Mouse (Mus musculus) embryonic facial prominence, embryonic 15.5 days (tissue): ENCODE measurements around the gene Mvb12a. TPM values are rescaled to one million over a fixed set of nuclear protein-coding genes. Genes with fewer than 3 reads are reported as not detected.
"Not testable (repeated sequence)": the region's sequence is repeated elsewhere in the genome, so short reads cannot be mapped to it uniquely, and the experiment has no call there.

Experiments used
- ATAC-seq: fragments of 200-750 bp; cut with Nextera tagmentation; 2 replicates; pipeline ENCODE4 v1.8.0; 2017; ENCODE audit warnings: low read depth, moderate TSS enrichment; ENCODE audit not compliant: insufficient number of reproducible peaks, low FRiP score, low TSS enrichment
- H3K27ac ChIP-seq: fragments of 300-500 bp; sonication (generic); replicated peaks from 2 replicates; pipeline ENCODE4 v1.5.1; 2015; ENCODE audit warnings: mild to moderate bottlenecking, inconsistent platforms
- H3K27me3 ChIP-seq: fragments of 300-500 bp; sonication (generic); 2 replicates; pipeline ENCODE4 v1.6.1; 2015; ENCODE audit warnings: inconsistent platforms
- H3K36me3 ChIP-seq: fragments of 300-500 bp; sonication (generic); 2 replicates; pipeline ENCODE4 v1.6.1; 2015; ENCODE audit warnings: mild to moderate bottlenecking, inconsistent platforms
- H3K4me1 ChIP-seq: fragments of 300-500 bp; sonication (generic); 2 replicates; pipeline ENCODE4 v1.6.1; 2015; ENCODE audit warnings: inconsistent platforms
- H3K4me2 ChIP-seq: fragments of 300-500 bp; sonication (generic); replicated peaks from 2 replicates; pipeline ENCODE4 v1.6.1; 2015; ENCODE audit warnings: mild to moderate bottlenecking, inconsistent platforms
- H3K4me3 ChIP-seq: fragments of 300-500 bp; sonication (generic); replicated peaks from 2 replicates; pipeline ENCODE4 v1.5.1; 2015; ENCODE audit warnings: mild to moderate bottlenecking, inconsistent platforms
- H3K9ac ChIP-seq: fragments of 300-500 bp; sonication (generic); 2 replicates; pipeline ENCODE4 v1.6.1; 2015; ENCODE audit warnings: inconsistent platforms
- H3K9me3 ChIP-seq: fragments of 300-500 bp; sonication (generic); replicated peaks from 2 replicates; pipeline ENCODE4 v1.6.1; 2016; ENCODE audit warnings: inconsistent platforms
- WGBS: fragments of 180-500 bp; shearing (Covaris S2); methylation state at CpG from one replicate; pipeline ENCODE4 v1.1.7; 2015; 5-methylcytosine and 5-hydroxymethylcytosine counted together
- polyA plus RNA-seq: library from polyadenylated mRNA; unstranded; fragments of >200 nt; fragmentation: Nextera tagmentation; extraction: Ambion mirVana; gene quantifications from 2 replicates; pipeline ENCODE4 v1.2.1, GENCODE M21; 2015

Gene Mvb12a
- polyA plus RNA-seq, 1 experiment from 2014 or later, result 92.9 TPM

- peaks cover 53% of the 10 kb centered on the region for H3K27me3 ChIP-seq
- peak; percentile 70 for ATAC-seq
- H3K9ac ChIP-seq, result peak overlapping the region; percentile 21
- peak overlapping the region; percentile 46 for H3K4me3 ChIP-seq
- peak overlapping the region; percentile 75 for H3K4me2 ChIP-seq
- peaks cover 14% of the 10 kb centered on the region for H3K4me1 ChIP-seq
- H3K9me3 ChIP-seq, result no peaks in the 10 kb centered on the region
- H3K27ac ChIP-seq, result no peak overlapping the region
- H3K36me3 ChIP-seq, result no peaks in the 10 kb centered on the region
- under 1% methylated on average over 61 of the region's 61 CpGs for WGBS
Measured at GRCm38 (mm10) chr8:71507589-71508104, 35.1 kb upstream of the Mvb12a start.

- Histone ChIP-seq H3K4me1 (peaks cover 14% of the 10 kb centered on the region), H3K27ac (no peak overlapping the region), H3K4me2 (no peak overlapping the region), H3K4me3 (no peak overlapping the region), H3K9ac (no peak overlapping the region), H3K9me3 (no peaks in the 10 kb centered on the region), H3K27me3 (peaks cover 53% of the 10 kb centered on the region), H3K36me3 (no peaks in the 10 kb centered on the region)
- no peak for ATAC-seq
- 41% methylated on average over 2 of the region's 2 CpGs for WGBS
Measured at GRCm38 (mm10) chr8:71509316-71509715, 33.4 kb upstream of the Mvb12a start.

- no peaks in the 10 kb centered on the region for H3K36me3 ChIP-seq
- peaks cover 14% of the 10 kb centered on the region for H3K4me1 ChIP-seq
- no peak for ATAC-seq
- H3K9ac ChIP-seq, result no peak within 1 kb of the TSS
- 0 out of 2 replicates have a peak within 1 kb of the TSS, but pooled peaks have one; percentile 8 for H3K4me3 ChIP-seq
- no peaks in the 10 kb centered on the region for H3K9me3 ChIP-seq
- no peak within 1 kb of the TSS for H3K4me2 ChIP-seq
- no peak within 1 kb of the TSS for H3K27ac ChIP-seq
- WGBS, result 60% methylated on average over 14 of the region's 14 CpGs
- peaks cover 38% of the 10 kb centered on the region for H3K27me3 ChIP-seq
Measured at GRCm38 (mm10) chr8:71511644-71512043, 31.1 kb upstream of the Mvb12a start, which contains the start of gene Plvap. Gene Plvap, minus strand, starts transcription at chr8:71511752.

GRCm38 (mm10) chr8:71513018-71513754 is 29.5 kb upstream of the Mvb12a start:
- H3K4me2 ChIP-seq, result no peak overlapping the region
- peak; percentile 31; the same call in 1 of the 2 replicates for ATAC-seq
- H3K27ac ChIP-seq, result no peak overlapping the region
- WGBS, result 65% methylated on average over 15 of the region's 15 CpGs
- H3K4me3 ChIP-seq, result no peak overlapping the region
- H3K9ac ChIP-seq, result no peak overlapping the region
- no peaks in the 10 kb centered on the region for H3K9me3 ChIP-seq
- peaks cover 23% of the 10 kb centered on the region for H3K27me3 ChIP-seq
- H3K4me1 ChIP-seq, result peaks cover 3% of the 10 kb centered on the region
- no peaks in the 10 kb centered on the region for H3K36me3 ChIP-seq

- Histone ChIP-seq H3K4me3 (no peak overlapping the region), H3K27ac (no peak overlapping the region), H3K9me3 (no peaks in the 10 kb centered on the region), H3K9ac (no peak overlapping the region), H3K4me1 (no peaks in the 10 kb centered on the region), H3K36me3 (no peaks in the 10 kb centered on the region), H3K4me2 (no peak overlapping the region), H3K27me3 (peaks cover 7% of the 10 kb centered on the region; the same call in 1 of the 2 replicates)
- WGBS, result 67% methylated on average over 5 of the region's 5 CpGs
- ATAC-seq, result no peak
Measured at GRCm38 (mm10) chr8:71515043-71515442, 27.7 kb upstream of the Mvb12a start.

- no peak overlapping the region for H3K4me3 ChIP-seq
- no peaks in the 10 kb centered on the region for H3K9me3 ChIP-seq
- H3K4me1 ChIP-seq, result peaks cover 7% of the 10 kb centered on the region; the same call in 1 of the 2 replicates
- WGBS, result 4% methylated on average over 6 of the region's 6 CpGs
- no peak overlapping the region for H3K27ac ChIP-seq
- ATAC-seq, result no peak
- no peaks in the 10 kb centered on the region for H3K36me3 ChIP-seq
- H3K27me3 ChIP-seq, result peaks cover 5% of the 10 kb centered on the region; the same call in 1 of the 2 replicates
- H3K9ac ChIP-seq, result no peak overlapping the region
- no peak overlapping the region for H3K4me2 ChIP-seq
Measured at GRCm38 (mm10) chr8:71516786-71517185, 25.9 kb upstream of the Mvb12a start.

- not testable (repeated sequence) for H3K4me3 ChIP-seq, H3K36me3 ChIP-seq, H3K9me3 ChIP-seq, H3K27ac ChIP-seq, H3K4me2 ChIP-seq, H3K9ac ChIP-seq, ATAC-seq
- WGBS, result 42% methylated on average over 10 of the region's 10 CpGs
- Histone ChIP-seq H3K4me1 (peaks cover 11% of the 10 kb centered on the region; the same call in 1 of the 2 replicates), H3K27me3 (peaks cover 11% of the 10 kb centered on the region; the same call in 1 of the 2 replicates)
Measured at GRCm38 (mm10) chr8:71519037-71519825, 23.5 kb upstream of the Mvb12a start.

GRCm38 (mm10) chr8:71521634-71522033 is 21.1 kb upstream of the Mvb12a start:
- H3K9me3 ChIP-seq, result no peaks in the 10 kb centered on the region
- no peak overlapping the region for H3K27ac ChIP-seq
- ATAC-seq, result peak; percentile 80
- H3K4me3 ChIP-seq, result 0 out of 2 replicates have a peak overlapping the region, but pooled peaks have one; percentile 12
- peaks cover 17% of the 10 kb centered on the region; the same call in 1 of the 2 replicates for H3K4me1 ChIP-seq
- H3K36me3 ChIP-seq, result no peaks in the 10 kb centered on the region
- peak overlapping the region; percentile 28 for H3K4me2 ChIP-seq
- peaks cover 33% of the 10 kb centered on the region for H3K27me3 ChIP-seq
- WGBS, result 3% methylated on average over 17 of the region's 17 CpGs
- peak overlapping the region; percentile 9; the same call in 1 of the 2 replicates for H3K9ac ChIP-seq

- H3K4me1 ChIP-seq, result peaks cover 17% of the 10 kb centered on the region; the same call in 1 of the 2 replicates
- no peaks in the 10 kb centered on the region for H3K9me3 ChIP-seq
- WGBS, result 13% methylated on average over 46 of the region's 46 CpGs
- no peak within 1 kb of the TSS for H3K27ac ChIP-seq
- no peak for ATAC-seq
- H3K4me2 ChIP-seq, result 0 out of 2 replicates have a peak within 1 kb of the TSS, but pooled peaks have one; percentile 19
- peaks cover 37% of the 10 kb centered on the region for H3K27me3 ChIP-seq
- H3K4me3 ChIP-seq, result no peak within 1 kb of the TSS
- H3K36me3 ChIP-seq, result no peaks in the 10 kb centered on the region
- no peak within 1 kb of the TSS for H3K9ac ChIP-seq
Measured at GRCm38 (mm10) chr8:71525226-71526050, 17.3 kb upstream of the Mvb12a start, which contains the start of gene Ccdc194. Gene Ccdc194, minus strand, starts transcription at chr8:71525711.

- no peak for ATAC-seq
- H3K27ac ChIP-seq, result no peak overlapping the region
Measured at GRCm38 (mm10) chr8:71526272-71526671, 16.4 kb upstream of the Mvb12a start.

More at GRCm38 (mm10) chr8:71526272-71526671, 16.4 kb upstream of the Mvb12a start:
- Histone ChIP-seq H3K4me2 (no peak overlapping the region), H3K9me3 (no peaks in the 10 kb centered on the region), H3K4me1 (peaks cover 15% of the 10 kb centered on the region; the same call in 1 of the 2 replicates), H3K36me3 (no peaks in the 10 kb centered on the region), H3K27me3 (peaks cover 33% of the 10 kb centered on the region), H3K9ac (no peak overlapping the region), H3K4me3 (no peak overlapping the region)
- WGBS, result 18% methylated on average over 6 of the region's 6 CpGs
